Mouse (Mus musculus) bone marrow macrophage, adult 2 months (primary cell): Measurements from ENCODE around the gene Gnat2.

Experiments
- CTCF ChIP-seq: IDR thresholded peaks from 2 replicates; pipeline ENCODE4 v1.5.1; 2012; ENCODE audit warnings: low read depth, mild to moderate bottlenecking, low read length, moderate library complexity
- POLR2A ChIP-seq: IDR thresholded peaks from 2 replicates; pipeline ENCODE4 v1.6.1; 2012; ENCODE audit warnings: mild to moderate bottlenecking, low read depth, low read length, borderline replicate concordance

DNA sequence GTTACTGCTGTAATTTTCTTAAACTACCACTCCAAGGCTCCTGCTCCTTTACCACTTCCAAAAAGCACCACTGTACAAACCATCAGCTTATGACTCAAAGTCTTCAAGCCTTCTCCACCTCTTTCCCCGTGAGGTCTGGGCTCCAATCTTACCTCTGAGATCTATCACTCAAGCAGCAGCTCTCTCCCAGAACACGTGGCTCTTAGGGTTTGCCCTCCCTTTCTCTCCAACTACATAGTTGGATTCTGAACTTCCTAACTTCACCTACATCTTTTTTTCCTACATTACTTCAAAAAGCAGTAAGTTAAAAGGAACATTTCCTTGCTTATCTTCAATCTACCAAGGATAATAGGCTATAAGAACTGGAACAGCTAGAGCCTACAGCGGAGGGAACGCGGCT is 35.9 kb downstream of the Gnat2 start:
- TF ChIP-seq CTCF (no peak), POLR2A (no peak)
